Mouse (Mus musculus): ENCODE results near the gene Gm27021. TPM values are rescaled to one million over a fixed set of nuclear protein-coding genes. Genes with fewer than 3 reads are reported as not detected.
A peak's percentile ranks its signal among the peaks of the same experiment; 100 is the strongest.

The Gm27021 gene
- polyA plus RNA-seq, 1 experiment from 2014 or later = 2.1 TPM

- H3K27ac ChIP-seq (replicated peaks; ENCODE audit: low read depth, low read length) = no peak overlapping the region
- H3K4me3 ChIP-seq (ENCODE audit: low read depth, low read length) = no peak overlapping the region
- peaks cover 13% of the 10 kb centered on the region; the same call in 1 of the 2 replicates for H3K27me3 ChIP-seq (ENCODE audit: control insufficient read depth, insufficient read depth, low read length)
- ATAC-seq (ENCODE audit: insufficient number of reproducible peaks, low FRiP score, low TSS enrichment, low read depth) (no peak), DNase-seq (ENCODE audit: low spot score) (no peak)
- H3K4me1 ChIP-seq (ENCODE audit: control insufficient read depth, insufficient read depth, low read length) = peaks cover 10% of the 10 kb centered on the region
- no peak overlapping the region for H3K4me2 ChIP-seq (ENCODE audit: low read depth, severe bottlenecking)
- WGBS = 61% methylated on average over 5 of the region's 5 CpGs
- H3K9me3 ChIP-seq (ENCODE audit: control insufficient read depth, low read length) = no peaks in the 10 kb centered on the region
- no peaks in the 10 kb centered on the region for H3K36me3 ChIP-seq (ENCODE audit: control insufficient read depth, insufficient read depth, low read length)
- 0 out of 2 replicates have a peak overlapping the region, but pooled peaks have one; percentile 4 for H3K9ac ChIP-seq (ENCODE audit: low read length)
These were observed 37.8 kb downstream of the Gm27021 start for GRCm38 (mm10) chr8:120630031-120630430.

GRCm38 (mm10) chr8:120627298-120627697, 40.6 kb downstream of the Gm27021 start:
- no peak for DNase-seq (ENCODE audit: low spot score)
- no peaks in the 10 kb centered on the region for H3K9me3 ChIP-seq (ENCODE audit: control insufficient read depth, low read length)
- H3K9ac ChIP-seq (ENCODE audit: low read length) = no peak overlapping the region
- no peak overlapping the region for H3K4me3 ChIP-seq (ENCODE audit: low read depth, low read length)
- H3K27me3 ChIP-seq (ENCODE audit: control insufficient read depth, insufficient read depth, low read length) = 0 out of 2 replicates have a peak, but pooled peaks cover 2% of the 10 kb centered on the region
- H3K27ac ChIP-seq (replicated peaks; ENCODE audit: low read depth, low read length) = no peak overlapping the region
- no peak overlapping the region for H3K4me2 ChIP-seq (ENCODE audit: low read depth, severe bottlenecking)
- H3K4me1 ChIP-seq (ENCODE audit: control insufficient read depth, insufficient read depth, low read length) = no peaks in the 10 kb centered on the region
- no peak for ATAC-seq (ENCODE audit: insufficient number of reproducible peaks, low FRiP score, low TSS enrichment, low read depth)
- 90% methylated on average over 5 of the region's 5 CpGs for WGBS
- H3K36me3 ChIP-seq (ENCODE audit: control insufficient read depth, insufficient read depth, low read length) = no peaks in the 10 kb centered on the region

GRCm38 (mm10) chr8:120626461-120626860, 41.4 kb downstream of the Gm27021 start:
- Histone ChIP-seq H3K4me1 (ENCODE audit: control insufficient read depth, insufficient read depth, low read length) (no peaks in the 10 kb centered on the region), H3K4me3 (ENCODE audit: low read depth, low read length) (no peak overlapping the region), H3K27ac (replicated peaks; ENCODE audit: low read depth, low read length) (no peak overlapping the region), H3K9me3 (ENCODE audit: control insufficient read depth, low read length) (no peaks in the 10 kb centered on the region), H3K9ac (ENCODE audit: low read length) (no peak overlapping the region), H3K4me2 (ENCODE audit: low read depth, severe bottlenecking) (no peak overlapping the region), H3K36me3 (ENCODE audit: control insufficient read depth, insufficient read depth, low read length) (no peaks in the 10 kb centered on the region), H3K27me3 (ENCODE audit: control insufficient read depth, insufficient read depth, low read length) (0 out of 2 replicates have a peak, but pooled peaks cover 2% of the 10 kb centered on the region)
- DNase-seq (ENCODE audit: low spot score) (no peak), ATAC-seq (ENCODE audit: insufficient number of reproducible peaks, low FRiP score, low TSS enrichment, low read depth) (no peak)
- WGBS = 62% methylated on average over 11 of the region's 11 CpGs

GRCm38 (mm10) chr8:120623608-120624007, 44.3 kb downstream of the Gm27021 start:
- Histone ChIP-seq H3K9me3 (ENCODE audit: control insufficient read depth, low read length) (no peaks in the 10 kb centered on the region), H3K27ac (replicated peaks; ENCODE audit: low read depth, low read length) (no peak overlapping the region), H3K9ac (ENCODE audit: low read length) (no peak overlapping the region), H3K4me3 (ENCODE audit: low read depth, low read length) (no peak overlapping the region), H3K27me3 (ENCODE audit: control insufficient read depth, insufficient read depth, low read length) (no peaks in the 10 kb centered on the region), H3K4me2 (ENCODE audit: low read depth, severe bottlenecking) (no peak overlapping the region), H3K4me1 (ENCODE audit: control insufficient read depth, insufficient read depth, low read length) (peaks cover 3% of the 10 kb centered on the region; the same call in 1 of the 2 replicates), H3K36me3 (ENCODE audit: control insufficient read depth, insufficient read depth, low read length) (no peaks in the 10 kb centered on the region)
- no peak for DNase-seq (ENCODE audit: low spot score)
- WGBS = 48% methylated on average over 2 of the region's 2 CpGs
- no peak for ATAC-seq (ENCODE audit: insufficient number of reproducible peaks, low FRiP score, low TSS enrichment, low read depth)

GRCm38 (mm10) chr8:120622161-120622560, 45.7 kb downstream of the Gm27021 start:
- no peaks in the 10 kb centered on the region for H3K36me3 ChIP-seq (ENCODE audit: control insufficient read depth, insufficient read depth, low read length)
- no peak for ATAC-seq (ENCODE audit: insufficient number of reproducible peaks, low FRiP score, low TSS enrichment, low read depth)
- 74% methylated on average over 14 of the region's 14 CpGs for WGBS
- H3K27me3 ChIP-seq (ENCODE audit: control insufficient read depth, insufficient read depth, low read length) = no peaks in the 10 kb centered on the region
- no peak overlapping the region for H3K9ac ChIP-seq (ENCODE audit: low read length)
- H3K4me1 ChIP-seq (ENCODE audit: control insufficient read depth, insufficient read depth, low read length) = peaks cover 3% of the 10 kb centered on the region; the same call in 1 of the 2 replicates
- H3K4me2 ChIP-seq (ENCODE audit: low read depth, severe bottlenecking) = no peak overlapping the region
- DNase-seq (ENCODE audit: low spot score) = no peak
- no peak overlapping the region for H3K4me3 ChIP-seq (ENCODE audit: low read depth, low read length)
- H3K9me3 ChIP-seq (ENCODE audit: control insufficient read depth, low read length) = no peaks in the 10 kb centered on the region
- no peak overlapping the region for H3K27ac ChIP-seq (replicated peaks; ENCODE audit: low read depth, low read length)

GRCm38 (mm10) chr8:120620441-120620840, 47.4 kb downstream of the Gm27021 start:
- no peak for ATAC-seq (ENCODE audit: insufficient number of reproducible peaks, low FRiP score, low TSS enrichment, low read depth)
- no peak overlapping the region for H3K4me3 ChIP-seq (ENCODE audit: low read depth, low read length)
- no peaks in the 10 kb centered on the region for H3K36me3 ChIP-seq (ENCODE audit: control insufficient read depth, insufficient read depth, low read length)
- H3K9ac ChIP-seq (ENCODE audit: low read length) = peak overlapping the region; percentile 17; the same call in 1 of the 2 replicates
- H3K27me3 ChIP-seq (ENCODE audit: control insufficient read depth, insufficient read depth, low read length) = no peaks in the 10 kb centered on the region
- H3K27ac ChIP-seq (replicated peaks; ENCODE audit: low read depth, low read length) = 0 out of 2 replicates have a peak overlapping the region, but pooled peaks have one; percentile 30
- no peaks in the 10 kb centered on the region for H3K9me3 ChIP-seq (ENCODE audit: control insufficient read depth, low read length)
- no peak for DNase-seq (ENCODE audit: low spot score)
- WGBS = 49% methylated on average over 7 of the region's 7 CpGs
- H3K4me1 ChIP-seq (ENCODE audit: control insufficient read depth, insufficient read depth, low read length) = peaks cover 3% of the 10 kb centered on the region; the same call in 1 of the 2 replicates
- no peak overlapping the region for H3K4me2 ChIP-seq (ENCODE audit: low read depth, severe bottlenecking)

- ATAC-seq (ENCODE audit: insufficient number of reproducible peaks, low FRiP score, low TSS enrichment, low read depth) = no peak
- no peak overlapping the region for H3K4me3 ChIP-seq (ENCODE audit: low read depth, low read length)
These were observed 48.4 kb downstream of the Gm27021 start for GRCm38 (mm10) chr8:120619235-120620180.

GRCm38 (mm10) chr8:120618110-120618509, 49.8 kb downstream of the Gm27021 start:
- peak; percentile 91 for DNase-seq (ENCODE audit: low spot score)
- WGBS = 2% methylated on average over 6 of the region's 6 CpGs
- H3K27me3 ChIP-seq (ENCODE audit: control insufficient read depth, insufficient read depth, low read length) = no peaks in the 10 kb centered on the region
- no peaks in the 10 kb centered on the region for H3K36me3 ChIP-seq (ENCODE audit: control insufficient read depth, insufficient read depth, low read length)
- peaks cover 3% of the 10 kb centered on the region; the same call in 1 of the 2 replicates for H3K4me1 ChIP-seq (ENCODE audit: control insufficient read depth, insufficient read depth, low read length)
- H3K27ac ChIP-seq (replicated peaks; ENCODE audit: low read depth, low read length) = no peak overlapping the region
- H3K9ac ChIP-seq (ENCODE audit: low read length) = no peak overlapping the region
- no peaks in the 10 kb centered on the region for H3K9me3 ChIP-seq (ENCODE audit: control insufficient read depth, low read length)
- H3K4me2 ChIP-seq (ENCODE audit: low read depth, severe bottlenecking) = no peak overlapping the region
- no peak overlapping the region for H3K4me3 ChIP-seq (ENCODE audit: low read depth, low read length)
- no peak for ATAC-seq (ENCODE audit: insufficient number of reproducible peaks, low FRiP score, low TSS enrichment, low read depth)

More at GRCm38 (mm10) chr8:120619235-120620180, 48.4 kb downstream of the Gm27021 start:
- no peak overlapping the region for H3K9ac ChIP-seq (ENCODE audit: low read length)
- peaks cover 3% of the 10 kb centered on the region; the same call in 1 of the 2 replicates for H3K4me1 ChIP-seq (ENCODE audit: control insufficient read depth, insufficient read depth, low read length)
- H3K27ac ChIP-seq (replicated peaks; ENCODE audit: low read depth, low read length) = no peak overlapping the region
- H3K9me3 ChIP-seq (ENCODE audit: control insufficient read depth, low read length) = no peaks in the 10 kb centered on the region
- no peaks in the 10 kb centered on the region for H3K27me3 ChIP-seq (ENCODE audit: control insufficient read depth, insufficient read depth, low read length)
- H3K4me2 ChIP-seq (ENCODE audit: low read depth, severe bottlenecking) = no peak overlapping the region
- 76% methylated on average over 11 of the region's 11 CpGs for WGBS
- no peaks in the 10 kb centered on the region for H3K36me3 ChIP-seq (ENCODE audit: control insufficient read depth, insufficient read depth, low read length)
- no peak for DNase-seq (ENCODE audit: low spot score)
